Mouse (Mus musculus) small intestine, adult 2 months (tissue): ENCODE results near the gene Golm1.

ENCODE experiments used
- CTCF ChIP-seq: fragments of 200-500 bp; IDR thresholded peaks from 2 replicates; pipeline ENCODE4 v1.5.1; 2012; ENCODE audit warnings: low read depth, mild to moderate bottlenecking, control low read depth, inconsistent platforms, low read length, moderate library complexity, mixed read lengths; ENCODE audit not compliant: insufficient replicate concordance, insufficient read length; ENCODE audit errors: extremely low read depth
- POLR2A ChIP-seq: fragments of 200-500 bp; IDR thresholded peaks from 2 replicates; pipeline ENCODE4 v1.6.1; 2012; ENCODE audit warnings: low read depth, mild to moderate bottlenecking, control low read depth, inconsistent platforms, low read length, moderate library complexity

DNA sequence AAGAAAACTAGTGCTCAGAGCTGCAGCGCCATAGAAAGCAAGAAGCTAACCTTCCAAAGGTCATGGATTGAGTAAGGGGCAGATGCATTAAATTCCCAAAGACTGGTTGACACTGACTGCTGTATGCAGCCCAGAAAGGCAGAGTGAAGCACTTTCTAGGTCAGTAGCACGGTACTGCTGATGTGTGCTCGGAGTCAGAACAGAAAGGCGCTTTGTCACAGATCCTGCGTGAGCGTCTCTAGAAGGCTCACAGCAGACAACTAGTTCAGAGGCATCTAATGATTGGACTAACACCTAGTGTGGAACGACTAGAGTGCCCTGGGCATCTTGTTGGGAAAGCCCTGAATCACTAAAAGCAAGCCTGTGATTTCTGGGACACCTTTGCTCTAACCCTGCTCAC lies 37.8 kb downstream of the Golm1 start:
- TF ChIP-seq POLR2A (no peak), CTCF (no peak)
